Mouse (Mus musculus) cerebellum, adult 2 months (tissue): Measurements from ENCODE around the gene Adgrl3.

Experiments
- CTCF ChIP-seq: fragments of 200-500 bp; IDR thresholded peaks from 2 replicates; pipeline ENCODE4 v1.5.1; 2011; ENCODE audit warnings: low read depth, mild to moderate bottlenecking, control low read depth, low read length, moderate library complexity, borderline replicate concordance; ENCODE audit not compliant: insufficient read depth
- POLR2A ChIP-seq: fragments of 200-500 bp; IDR thresholded peaks from 2 replicates; pipeline ENCODE4 v1.6.1; 2011; ENCODE audit warnings: low read length, control low read depth, borderline replicate concordance; ENCODE audit not compliant: insufficient read depth

GRCm38 (mm10) chr5:81752426-81752825 is 732.5 kb downstream of the Adgrl3 start:
- TF ChIP-seq CTCF = no peak
- TF ChIP-seq POLR2A = no peak
